ENCODE assay signal across 9 mouse cellular contexts in the genomic region with DNA sequence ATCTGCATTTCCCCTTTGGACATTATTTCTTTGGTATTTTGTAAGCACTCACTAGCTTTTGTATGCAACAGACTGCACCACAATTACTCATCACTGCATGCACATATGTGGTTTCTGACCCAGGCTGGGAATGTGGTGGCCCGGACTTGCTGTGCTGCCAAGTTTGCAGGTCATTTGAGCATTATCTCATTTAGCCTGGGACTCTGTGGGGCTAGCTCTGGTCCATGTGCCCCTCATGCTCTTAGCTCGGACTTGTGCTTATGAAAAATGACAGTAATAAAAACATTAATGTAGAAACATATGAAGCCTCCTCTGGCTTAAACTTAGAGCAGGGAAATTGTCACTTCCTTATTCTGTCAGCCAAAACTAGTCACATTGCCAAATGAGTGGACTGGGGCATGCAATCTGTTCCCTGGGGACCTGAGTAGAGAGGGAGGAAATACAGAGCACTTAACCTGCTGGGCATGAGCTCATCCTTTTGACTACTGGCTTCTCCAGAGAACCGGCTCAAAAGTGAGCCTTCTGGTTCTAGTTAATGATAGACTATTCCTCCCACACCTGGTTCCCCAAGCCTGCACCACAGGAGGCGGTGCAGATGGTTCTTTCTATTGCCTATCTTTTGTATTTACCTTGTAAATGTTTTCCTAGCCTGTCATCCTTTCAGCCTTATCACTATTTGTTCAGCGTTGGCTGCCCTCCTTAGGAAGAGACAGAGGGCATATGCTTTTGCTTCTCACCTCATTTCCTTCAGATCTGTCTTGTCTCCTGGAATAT. TPM values are rescaled to one million over a fixed set of nuclear protein-coding genes. Genes with fewer than 3 reads are reported as not detected.
DNase-seq lines count a peak whose midpoint lies in the region; TF ChIP-seq lines count a peak whose summit lies in the region.
"Had no signal": no experiment of that assay in that cellular context is flagged by ENCODE, and none has a peak within 500 bp of the region (broad histone marks: within the 10 kb centered on the region; RNA-seq: fewer than 3 reads in every experiment).

No protein-coding gene starts in this region.

- H3K9ac ChIP-seq in heart, adult 2 months (ENCODE audit: low read depth, low read length) = 0 out of 2 replicates have a peak overlapping the region, but pooled peaks have one; percentile 14
- H3K9ac ChIP-seq: limb, embryonic 13.5 days had no signal

- no peak for TF ChIP-seq EP300 in heart, adult 2 months (IDR thresholded peaks at IDR 0.05; ENCODE audit: insufficient read depth, low read depth, low read length)

- intact Hi-C loops in heart, adult 2 months (cut with DNase I) = no loop called here
- intact Hi-C loops in heart, postnatal 14 days (cut with DNase I) = no loop called here

- peaks cover 2% of the 10 kb centered on the region; the same call in 1 of the 2 replicates for H3K79me2 ChIP-seq in heart, adult 2 months (replicated peaks; ENCODE audit: control insufficient read depth, insufficient read depth, low read length)

- DNase-seq in heart, adult 2 months = peak; percentile 23 to 51
- DNase-seq in heart, postnatal 4 days = no peak
- DNase-seq in adrenal gland, postnatal 14 days = peak; percentile 46
- DNase-seq in heart, postnatal 14 days = peak; percentile 15 to 19
- DNase-seq in liver = peak; percentile 16
- DNase-seq in retina, postnatal 1 day = peak; percentile 39
- no peak for DNase-seq in T-cell, adult 2 months (ENCODE audit: low spot score)
- no peak for DNase-seq in gastrocnemius, postnatal 4 days (ENCODE audit: low spot score in 2 of 2)

- peak overlapping the region; percentile 21; the same call in 1 of the 2 replicates for H3K27ac ChIP-seq in heart, adult 2 months
- H3K27ac ChIP-seq: limb, embryonic 13.5 days had no signal

- 12% methylated on average over 5 of the region's 5 CpGs for WGBS in heart, adult 2 months

- no peak overlapping the region for H3K4me3 ChIP-seq in heart, adult 2 months
- H3K4me3 ChIP-seq: limb, embryonic 13.5 days had no signal

- TF ChIP-seq POLR2A in heart, adult 2 months (IDR thresholded peaks at IDR 0.05; ENCODE audit: insufficient read depth, low read depth, low read length) = no peak

- peaks cover 8% of the 10 kb centered on the region for H3K36me3 ChIP-seq in heart, adult 2 months (ENCODE audit: control insufficient read depth, insufficient read depth, low read length)

- H3K4me1 ChIP-seq in heart, adult 2 months (ENCODE audit: control insufficient read depth, insufficient read depth, low read length) = peaks cover 8% of the 10 kb centered on the region
- H3K4me1 ChIP-seq: limb, embryonic 13.5 days had no signal

- H3K27me3 ChIP-seq in heart, adult 2 months (ENCODE audit: control insufficient read depth, insufficient read depth, low read length) = no peaks in the 10 kb centered on the region
- H3K27me3 ChIP-seq: limb, embryonic 13.5 days had no signal

- no peak for TF ChIP-seq CTCF in heart, adult 2 months (IDR thresholded peaks at IDR 0.05)

RNA-seq across cellular contexts. Expression of gene Mrpl1, which starts 12.7 kb away (rescaled TPM):
- total RNA-seq in heart, adult 2 months (2021) = 10 to 100 TPM; 25.8 to 27.4 TPM
- 4.8 and 9.0 TPM in 2 replicates for polyA plus RNA-seq in heart, adult 2 months (2012; rRNA removed)
- 10 to 100 TPM; 25.8 to 26.2 TPM for total RNA-seq in heart, postnatal 4 days (2021)
- total RNA-seq in adrenal gland, postnatal 14 days (2021) = 22.2 and 23.2 TPM in 2 replicates
- 10 to 100 TPM; 25.5 to 28.0 TPM for total RNA-seq in heart, postnatal 14 days (2021)
- 10 to 100 TPM; 18.7 to 20.9 TPM for total RNA-seq in gastrocnemius, postnatal 4 days (2021)

RNA-seq across cellular contexts. Expression of gene Cnot6l, which starts 58.0 kb away (rescaled TPM):
- 10 to 100 TPM; 49.6 to 54.3 TPM for total RNA-seq in heart, adult 2 months (2021)
- polyA plus RNA-seq in heart, adult 2 months (2012; rRNA removed) = 6.8 and 12.8 TPM in 2 replicates
- total RNA-seq in heart, postnatal 4 days (2021) = 10 to 100 TPM; 83.2 to 94.3 TPM
- 86.3 and 94.8 TPM in 2 replicates for total RNA-seq in adrenal gland, postnatal 14 days (2021)
- 10 to 100 TPM; 76.2 to 81.2 TPM for total RNA-seq in heart, postnatal 14 days (2021)
- total RNA-seq in gastrocnemius, postnatal 4 days (2021) = 10 to 100 TPM; 74.8 to 85.1 TPM

Comparison
In these comparisons a context has a peak if more than half of its experiments do, and no peak if none do; other contexts are left out.
1. DNase-seq: peak in heart, adult 2 months (2 of 2), adrenal gland, postnatal 14 days (single experiment), heart, postnatal 14 days (2 of 2), liver (single experiment) and retina, postnatal 1 day (single experiment); none in heart, postnatal 4 days (single experiment), T-cell, adult 2 months (single experiment) and gastrocnemius, postnatal 4 days (0 of 2).